Mouse (Mus musculus) liver, embryonic 11.5 days (tissue): ENCODE measurements around the gene Zyg11a. TPM values are rescaled to one million over a fixed set of nuclear protein-coding genes. Genes with fewer than 3 reads are reported as not detected.
"Not testable (repeated sequence)": the region's sequence is repeated elsewhere in the genome, so short reads cannot be mapped to it uniquely, and the experiment has no call there.

Experiments used
- ATAC-seq: fragments of 200-750 bp; cut with Nextera tagmentation; replicated peaks from 2 replicates; pipeline ENCODE4 v1.8.0; 2017; ENCODE audit warnings: moderate number of reproducible peaks, mild to moderate bottlenecking, moderate TSS enrichment, moderate library complexity; ENCODE audit not compliant: low FRiP score
- DNase-seq: peaks from one replicate; pipeline ENCODE4 v3.0.0-alpha.2; 2017; ENCODE audit warnings: low spot score
- H3K27ac ChIP-seq: fragments of 300-500 bp; sonication (generic); 2 replicates; pipeline ENCODE4 v1.5.1; 2014; ENCODE audit warnings: mild to moderate bottlenecking, low read depth, low read length, control low read depth
- H3K27me3 ChIP-seq: fragments of 300-500 bp; sonication (generic); replicated peaks from 2 replicates; pipeline ENCODE4 v1.6.1; 2014; ENCODE audit warnings: low read length, mixed read lengths; ENCODE audit not compliant: control insufficient read depth, insufficient read depth
- H3K36me3 ChIP-seq: fragments of 300-500 bp; sonication (generic); 2 replicates; pipeline ENCODE4 v1.6.1; 2014; ENCODE audit warnings: mild to moderate bottlenecking, low read length, moderate library complexity, mixed read lengths; ENCODE audit not compliant: control insufficient read depth, insufficient read depth
- H3K4me1 ChIP-seq: fragments of 300-500 bp; sonication (generic); replicated peaks from 2 replicates; pipeline ENCODE4 v1.6.1; 2014; ENCODE audit warnings: low read length, mixed read lengths; ENCODE audit not compliant: control insufficient read depth, insufficient read depth
- H3K4me2 ChIP-seq: fragments of 300-500 bp; sonication (generic); 2 replicates; pipeline ENCODE4 v1.6.1; 2014; ENCODE audit warnings: mild to moderate bottlenecking, control low read depth, moderate library complexity
- H3K4me3 ChIP-seq: fragments of 300-500 bp; sonication (generic); 2 replicates; pipeline ENCODE4 v1.5.1; 2014; ENCODE audit warnings: low read depth, low read length, control low read depth
- H3K9ac ChIP-seq: fragments of 300-500 bp; sonication (generic); 2 replicates; pipeline ENCODE4 v1.6.1; 2014; ENCODE audit warnings: low read depth, low read length, control low read depth
- H3K9me3 ChIP-seq: fragments of 300-500 bp; sonication (generic); 2 replicates; pipeline ENCODE4 v1.6.1; 2016; ENCODE audit warnings: low read length, inconsistent platforms, mixed read lengths; ENCODE audit not compliant: control insufficient read depth
- WGBS: fragments of 180-500 bp; shearing (Covaris S2); extraction: QIAGEN DNeasy Blood & Tissue Kit; methylation state at CpG from one replicate; pipeline ENCODE4 v1.1.7; 2014; 5-methylcytosine and 5-hydroxymethylcytosine counted together
- polyA plus RNA-seq: library from polyadenylated mRNA; unstranded; fragments of >200 nt; fragmentation: Nextera tagmentation; extraction: Ambion mirVana; gene quantifications from 2 replicates; pipeline ENCODE4 v1.2.1, GENCODE M21; 2014

The Zyg11a gene
- polyA plus RNA-seq, 1 experiment from 2014 or later, result 0.23 TPM

GRCm38 (mm10) chr4:108165152-108165895 is 52.5 kb downstream of the Zyg11a start, which contains the start of gene Echdc2:
Gene Echdc2 (plus strand): TSS chr4:108165437.
- Histone ChIP-seq H3K4me2 (peak within 1 kb of the TSS; percentile 88), H3K9me3 (no peaks in the 10 kb centered on the region), H3K27me3 (0 out of 2 replicates have a peak, but pooled peaks cover 4% of the 10 kb centered on the region), H3K4me3 (peak within 1 kb of the TSS; percentile 62), H3K36me3 (no peaks in the 10 kb centered on the region; the same call in 1 of the 2 replicates), H3K27ac (no peak within 1 kb of the TSS), H3K9ac (peak within 1 kb of the TSS; percentile 57), H3K4me1 (no peaks in the 10 kb centered on the region)
- under 1% methylated on average over 43 of the region's 43 CpGs for WGBS
- DNase-seq (peak; percentile 71), ATAC-seq (no peak)

GRCm38 (mm10) chr4:108163291-108163690 is 54.6 kb downstream of the Zyg11a start:
- Histone ChIP-seq H3K9ac (no peak overlapping the region), H3K4me2 (no peak overlapping the region), H3K4me3 (no peak overlapping the region), H3K36me3 (no peaks in the 10 kb centered on the region), H3K27me3 (0 out of 2 replicates have a peak, but pooled peaks cover 4% of the 10 kb centered on the region), H3K9me3 (no peaks in the 10 kb centered on the region), H3K27ac (no peak overlapping the region), H3K4me1 (no peaks in the 10 kb centered on the region)
- no peak for DNase-seq
- ATAC-seq, result no peak
- 71% methylated on average over 3 of the region's 3 CpGs for WGBS

- Histone ChIP-seq H3K36me3 (no peaks in the 10 kb centered on the region), H3K4me2 (no peak overlapping the region), H3K4me1 (no peaks in the 10 kb centered on the region), H3K9me3 (no peaks in the 10 kb centered on the region), H3K9ac (no peak overlapping the region), H3K27ac (no peak overlapping the region), H3K27me3 (0 out of 2 replicates have a peak, but pooled peaks cover 4% of the 10 kb centered on the region), H3K4me3 (no peak overlapping the region)
- no peak for ATAC-seq
- DNase-seq, result no peak
- 82% methylated on average over 8 of the region's 8 CpGs for WGBS
Observed at GRCm38 (mm10) chr4:108161936-108162335, 55.9 kb downstream of the Zyg11a start.

GRCm38 (mm10) chr4:108155141-108155540 is 62.7 kb downstream of the Zyg11a start:
- not testable (repeated sequence) for H3K27me3 ChIP-seq, H3K36me3 ChIP-seq, H3K9me3 ChIP-seq, H3K4me3 ChIP-seq, H3K4me2 ChIP-seq, H3K4me1 ChIP-seq, ATAC-seq, H3K9ac ChIP-seq, H3K27ac ChIP-seq, DNase-seq
- 90% methylated on average over 1 of the region's 1 CpGs for WGBS

- not testable (repeated sequence) for H3K4me1 ChIP-seq, H3K9me3 ChIP-seq, H3K27ac ChIP-seq, DNase-seq, H3K9ac ChIP-seq, H3K4me3 ChIP-seq, H3K27me3 ChIP-seq, H3K36me3 ChIP-seq, ATAC-seq, H3K4me2 ChIP-seq
- WGBS, result 42% methylated on average over 3 of the region's 3 CpGs
Observed at GRCm38 (mm10) chr4:108145554-108145953, 72.3 kb downstream of the Zyg11a start.

- no peak within 1 kb of the TSS for H3K4me2 ChIP-seq
- H3K4me3 ChIP-seq, result no peak within 1 kb of the TSS
- H3K27ac ChIP-seq, result no peak within 1 kb of the TSS
- no peaks in the 10 kb centered on the region for H3K27me3 ChIP-seq
- no peaks in the 10 kb centered on the region for H3K36me3 ChIP-seq
- no peaks in the 10 kb centered on the region for H3K4me1 ChIP-seq
- DNase-seq, result no peak
- H3K9me3 ChIP-seq, result no peaks in the 10 kb centered on the region
- no peak for ATAC-seq
- whole genome bisulfite sequencing, result 90% methylated on average over 1 of the region's 1 CpGs
- H3K9ac ChIP-seq, result no peak within 1 kb of the TSS
Observed at GRCm38 (mm10) chr4:108144880-108145279, 73.0 kb downstream of the Zyg11a start, which contains the start of gene Scp2. Gene Scp2 (minus strand): TSS chr4:108144998.

- Histone ChIP-seq H3K9ac (no peak overlapping the region), H3K27me3 (no peaks in the 10 kb centered on the region), H3K27ac (no peak overlapping the region), H3K4me2 (no peak overlapping the region), H3K4me3 (no peak overlapping the region), H3K4me1 (no peaks in the 10 kb centered on the region), H3K9me3 (no peaks in the 10 kb centered on the region), H3K36me3 (no peaks in the 10 kb centered on the region)
- ATAC-seq, result no peak
- no peak for DNase-seq
Observed at GRCm38 (mm10) chr4:108143778-108144177, 74.1 kb downstream of the Zyg11a start.

- not testable (repeated sequence) for H3K27ac ChIP-seq, ATAC-seq, H3K36me3 ChIP-seq, H3K4me2 ChIP-seq, H3K4me3 ChIP-seq, H3K4me1 ChIP-seq, H3K27me3 ChIP-seq, DNase-seq, H3K9ac ChIP-seq, H3K9me3 ChIP-seq
- 81% methylated on average over 2 of the region's 2 CpGs for WGBS
Observed at GRCm38 (mm10) chr4:108143178-108143577, 74.7 kb downstream of the Zyg11a start.

- Histone ChIP-seq H3K27me3 (no peaks in the 10 kb centered on the region), H3K9me3 (no peaks in the 10 kb centered on the region), H3K4me2 (no peak overlapping the region), H3K9ac (no peak overlapping the region), H3K36me3 (no peaks in the 10 kb centered on the region), H3K4me1 (no peaks in the 10 kb centered on the region), H3K27ac (no peak overlapping the region), H3K4me3 (no peak overlapping the region)
- DNase-seq, result no peak
- WGBS, result 84% methylated on average over 5 of the region's 5 CpGs
- ATAC-seq, result no peak
Observed at GRCm38 (mm10) chr4:108136938-108137337, 80.9 kb downstream of the Zyg11a start.
